Mouse (Mus musculus) heart, adult 9 months (tissue): ENCODE measurements around the gene Gm10644.

Source experiments
- DNase-seq, 2 experiments: peaks; one replicate each; pipeline ENCODE4 v3.0.0; 2022; ENCODE audit warnings: low spot score in 2 of 2

The Gm10644 gene

DNA sequence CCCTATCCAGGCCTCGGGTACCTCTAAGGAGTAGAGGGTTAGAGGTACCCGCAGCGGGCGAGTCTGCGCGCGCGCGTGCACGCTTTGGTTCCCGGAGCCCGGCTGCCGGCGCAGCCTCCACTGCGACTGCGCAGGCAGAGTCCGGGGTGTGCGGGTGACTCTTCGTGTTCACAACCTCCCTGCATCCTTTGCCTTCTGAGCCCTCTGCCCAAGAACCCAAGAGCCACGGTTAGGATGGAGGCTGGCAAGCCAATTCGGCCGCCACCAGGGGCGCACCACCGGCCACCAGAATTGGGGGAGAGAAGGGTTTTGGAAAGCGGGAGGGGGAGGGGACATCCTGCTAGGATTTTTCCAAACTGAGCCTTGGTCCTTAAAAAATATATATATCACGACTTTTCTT, 57.8 kb downstream of the Gm10644 start:
- DNase-seq: no peak

DNA sequence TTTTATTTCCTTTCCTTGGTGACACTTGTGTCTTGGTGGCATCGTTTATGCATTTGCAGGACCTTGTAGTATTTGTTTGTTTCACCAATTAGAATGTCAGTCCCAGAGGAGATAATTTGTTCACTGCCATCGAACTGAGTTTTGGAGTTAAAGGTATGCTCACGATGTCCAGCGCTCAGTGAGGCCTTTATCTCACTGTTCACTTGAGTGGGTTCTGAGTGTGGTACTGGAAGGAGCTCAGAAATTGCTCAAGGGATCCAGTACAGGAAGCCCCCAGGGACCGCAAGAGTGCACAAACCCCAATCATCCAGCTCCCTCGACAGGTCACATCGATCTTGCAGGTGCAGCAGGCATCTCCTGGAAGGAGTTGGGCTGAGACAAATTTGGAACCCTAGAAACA, 58.5 kb downstream of the Gm10644 start:
- DNase-seq: no peak

DNA sequence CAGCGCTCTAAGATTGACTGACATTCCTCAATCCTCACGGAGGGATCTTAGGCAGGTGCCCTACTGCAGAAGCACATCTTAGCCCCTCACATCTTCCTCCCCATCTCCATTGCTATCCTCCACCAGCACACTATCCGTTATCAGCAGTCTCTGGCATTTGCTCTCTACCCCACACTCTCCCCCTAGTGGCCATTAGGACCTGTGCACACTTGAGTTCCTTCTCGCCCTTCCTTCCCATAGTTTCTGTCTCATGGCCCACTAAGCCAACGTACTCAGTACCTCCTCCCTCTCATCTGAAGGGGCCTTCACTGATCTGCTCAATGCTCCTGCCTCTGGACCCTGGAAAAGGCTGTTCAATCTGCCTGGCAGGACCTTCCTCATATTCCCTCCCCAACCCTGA, 59.1 kb downstream of the Gm10644 start:
- DNase-seq: no peak

DNA sequence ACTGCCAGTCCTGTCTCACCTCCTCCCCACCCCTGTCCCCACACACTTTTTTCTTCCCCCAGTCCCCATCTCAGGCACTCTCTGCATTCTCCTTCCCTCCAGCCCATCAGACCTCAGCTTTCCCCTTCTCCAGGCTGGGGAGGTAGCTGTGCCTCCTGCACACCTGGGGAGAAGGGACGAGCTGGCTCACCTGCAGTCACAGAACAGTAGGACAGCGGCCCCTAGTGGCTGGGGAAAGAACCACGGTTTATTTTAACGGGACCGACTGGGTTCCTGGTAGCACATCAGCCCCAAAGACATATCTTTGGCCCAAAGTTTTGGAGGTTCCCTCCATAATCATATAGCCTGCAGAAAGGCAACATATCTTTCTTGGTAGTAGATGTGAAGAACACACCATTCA, 61.1 kb downstream of the Gm10644 start:
- peak in 1 of 2 experiments; percentile 53 for DNase-seq

DNA sequence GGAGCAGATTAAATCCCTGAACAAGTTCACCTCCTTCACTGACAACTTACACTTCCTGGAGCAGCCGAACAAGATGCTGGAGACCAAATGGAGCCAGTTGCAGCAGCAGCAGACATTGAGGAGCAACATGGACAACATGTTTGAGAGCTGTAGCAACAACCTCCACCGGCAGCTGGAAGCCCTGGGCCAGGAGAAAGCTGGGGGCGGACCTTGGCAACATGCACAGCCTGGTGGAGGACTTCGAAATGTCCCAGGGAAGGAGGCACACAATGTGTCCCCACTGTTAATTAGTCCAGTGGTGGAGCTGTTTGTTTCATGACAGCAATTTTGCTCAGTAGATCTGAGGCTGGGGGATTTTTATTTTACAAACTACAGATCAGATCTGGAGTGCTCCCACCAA, 62.9 kb downstream of the Gm10644 start:
- DNase-seq: no peak

DNA sequence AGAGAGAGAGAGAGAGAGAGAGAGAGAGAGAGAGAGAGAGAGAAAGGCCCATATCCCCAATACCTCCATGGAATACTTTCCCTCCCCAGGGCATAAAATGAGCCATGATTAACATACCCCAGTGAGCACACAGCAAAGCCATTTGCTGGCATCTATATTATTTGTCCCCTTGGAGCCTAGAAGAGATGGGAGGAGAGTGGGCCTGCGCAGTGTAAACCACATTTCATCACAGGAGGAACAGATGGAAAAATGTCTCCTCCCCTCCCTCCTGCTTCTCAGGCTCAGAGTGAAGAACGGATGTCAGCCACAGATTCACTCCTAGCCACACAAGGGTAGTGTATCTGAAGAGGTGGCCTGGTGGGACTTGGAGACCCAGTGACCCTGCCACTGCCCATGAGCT, 66.6 kb downstream of the Gm10644 start:
- DNase-seq: no peak
